Mouse (Mus musculus) CH12.LX (cell line): ENCODE data around the gene Foxred1.

ENCODE experiments used
- CHD1 ChIP-seq: IDR thresholded peaks from 2 replicates; pipeline ENCODE4 v1.6.1; 2012; ENCODE audit warnings: low read depth, low read length, improper control_type of control experiment, inconsistent platforms
- CHD2 ChIP-seq: IDR thresholded peaks from 2 replicates; pipeline ENCODE4 v1.6.1; 2011; ENCODE audit warnings: low read length, improper control_type of control experiment
- CTCF ChIP-seq, 2 experiments: IDR thresholded peaks in 1 of 2; conservative IDR thresholded peaks in 1 of 2; 2 replicates each; pipeline ENCODE4 v1.5.1; 2011 to 2012; ENCODE audit warnings: low read depth in 2 of 2, low read length in 2 of 2, improper control_type of control experiment in 1 of 2, inconsistent platforms in 1 of 2, mild to moderate bottlenecking in 1 of 2, moderate library complexity in 1 of 2
- E2F4 ChIP-seq: IDR thresholded peaks from 2 replicates; pipeline ENCODE4 v1.6.1; 2011; ENCODE audit warnings: low read depth, low read length, improper control_type of control experiment; ENCODE audit not compliant: insufficient replicate concordance
- EP300 ChIP-seq: IDR thresholded peaks from 2 replicates; pipeline ENCODE4 v1.6.1; 2011; ENCODE audit warnings: low read length, improper control_type of control experiment
- MAFK ChIP-seq: IDR thresholded peaks from 2 replicates; pipeline ENCODE4 v1.6.1; 2011; ENCODE audit warnings: low read length, improper control_type of control experiment; ENCODE audit not compliant: insufficient replicate concordance
- MAX ChIP-seq: IDR thresholded peaks from 2 replicates; pipeline ENCODE4 v1.6.1; 2011; ENCODE audit warnings: low read length, improper control_type of control experiment
- POLR2A ChIP-seq: IDR thresholded peaks from 2 replicates; pipeline ENCODE4 v1.6.1; 2011; ENCODE audit warnings: low read depth, mild to moderate bottlenecking, improper control_type of control experiment, low read length
- POLR2AphosphoS2 ChIP-seq: IDR thresholded peaks from 2 replicates; pipeline ENCODE4 v1.6.1; 2011; ENCODE audit warnings: low read depth, low read length, improper control_type of control experiment
- TBP ChIP-seq: conservative IDR thresholded peaks from 2 replicates; pipeline ENCODE4 v1.6.1; 2011; ENCODE audit warnings: low read depth, low read length, improper control_type of control experiment
- USF2 ChIP-seq: conservative IDR thresholded peaks from 2 replicates; pipeline ENCODE4 v1.6.1; 2011; ENCODE audit warnings: low read depth, low read length, improper control_type of control experiment
- ZKSCAN1 ChIP-seq: IDR thresholded peaks from 2 replicates; pipeline ENCODE4 v1.6.1; 2012; ENCODE audit warnings: low read depth, inconsistent platforms, low read length, improper control_type of control experiment, borderline replicate concordance

DNA sequence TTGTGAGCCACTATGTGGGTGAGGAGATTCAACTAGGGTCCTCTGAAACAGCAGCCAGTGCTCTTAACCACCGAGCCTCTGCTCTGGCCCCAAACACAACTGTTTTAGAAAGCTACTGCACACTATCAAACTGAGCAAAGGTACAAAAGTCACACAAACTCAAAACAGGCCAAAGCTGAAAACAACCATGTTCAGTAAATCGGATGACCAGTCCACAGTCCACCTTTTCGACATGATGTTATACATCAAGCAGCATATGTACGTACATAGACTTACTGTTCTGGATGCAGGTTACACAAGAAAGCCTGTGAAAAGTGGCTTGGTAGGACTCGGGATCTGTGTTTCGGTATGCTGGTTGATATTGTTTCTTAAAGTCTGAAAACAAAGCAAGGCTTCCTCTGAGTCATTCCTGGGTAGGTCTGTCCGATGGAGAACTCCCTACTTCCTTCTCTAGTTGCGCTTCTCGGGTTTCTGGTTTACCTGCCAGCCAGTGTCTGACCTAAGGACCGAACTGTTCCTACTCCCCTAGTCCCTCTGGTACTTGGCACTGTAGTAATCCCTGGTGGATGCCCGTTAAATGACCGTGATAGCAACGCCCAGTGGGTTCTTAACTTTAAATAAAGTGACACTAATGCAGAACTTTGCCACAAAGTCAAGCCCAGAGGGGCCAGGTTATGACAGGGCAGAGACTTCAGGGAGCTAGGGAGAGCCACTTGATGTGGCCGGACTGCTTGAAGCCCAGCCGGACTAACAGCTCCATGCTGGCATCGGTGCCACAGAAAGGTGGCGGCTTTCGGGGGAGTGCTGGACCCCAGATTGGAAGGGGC, 11.7 kb downstream of the Foxred1 start:
- TF ChIP-seq POLR2AphosphoS2 (no peak), CTCF (conservative IDR thresholded peaks at IDR 0.05 in 1 of 2, IDR thresholded peaks at IDR 0.05 in 1 of 2; ENCODE audit: low read depth in 2 of 2, low read length in 2 of 2) (no peak), POLR2A (no peak), ZKSCAN1 (no peak), CHD1 (0 out of 2 replicates have a peak, but pooled peaks have one; percentile 36), TBP (no peak), MAFK (no peak), CHD2 (no peak), MAX (no peak), E2F4 (no peak), EP300 (peak; percentile 53; the same call in 1 of the 2 replicates), USF2 (no peak)
